Mouse (Mus musculus): ENCODE data around the gene Mphosph6.

DNA sequence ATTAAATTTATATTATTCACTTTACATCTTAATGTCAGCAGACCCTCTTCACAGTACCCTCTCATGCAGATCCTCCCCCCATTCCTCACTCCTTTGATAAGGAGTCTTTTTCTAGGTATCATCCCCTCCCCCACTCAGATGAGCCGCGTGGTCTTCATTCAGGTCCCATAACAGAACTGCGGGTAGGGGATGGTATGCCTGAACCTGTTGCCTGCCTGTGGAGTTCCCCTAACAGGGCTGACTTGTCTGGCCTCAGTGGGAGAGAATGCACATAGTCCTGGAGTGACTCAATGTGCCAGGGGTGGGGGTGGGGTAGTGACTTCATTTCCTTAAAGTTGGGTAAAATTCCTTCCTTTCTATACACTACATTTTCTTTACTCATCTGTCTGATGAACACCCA lies 15.3 kb downstream of the Mphosph6 start:
- TF ChIP-seq CTCF (IDR thresholded peaks at IDR 0.05; ENCODE audit: low read depth) (no peak), EP300 (IDR thresholded peaks at IDR 0.05; ENCODE audit: low read depth) (no peak)

All from liver, embryonic 14.5 days (tissue).